Mouse (Mus musculus): ENCODE measurements around the gene Sfxn2. TPM values are rescaled to one million over a fixed set of nuclear protein-coding genes. Genes with fewer than 3 reads are reported as not detected.

Sfxn2 gene
- polyA plus RNA-seq, 1 experiment from 2014 or later = 11.4 TPM

DNA sequence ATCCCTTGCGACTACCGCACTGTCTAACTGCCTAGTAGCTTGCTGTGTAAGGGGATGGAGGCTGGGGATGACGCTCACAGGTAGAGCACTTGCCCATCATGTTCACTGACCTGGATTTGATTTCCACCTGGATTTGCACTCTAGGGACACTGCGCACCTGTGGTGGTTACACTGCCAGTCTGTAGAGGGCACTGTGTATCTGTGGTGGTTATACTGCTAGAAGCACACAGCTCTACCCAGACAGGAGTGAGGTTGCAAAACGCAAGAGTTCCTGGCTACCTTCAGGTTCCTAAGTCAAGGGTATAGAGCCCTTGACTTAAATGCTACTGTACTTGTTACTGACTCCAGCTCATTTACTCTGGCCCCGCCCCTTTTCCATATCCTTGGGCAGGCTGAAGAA is 35.0 kb upstream of the Sfxn2 start:
- H3K27ac ChIP-seq (ENCODE audit: low read length) = no peak overlapping the region
- 0 out of 2 replicates have a peak, but pooled peaks cover 4% of the 10 kb centered on the region for H3K9me3 ChIP-seq (replicated peaks; ENCODE audit: control insufficient read depth, low read length)
- H3K9ac ChIP-seq (ENCODE audit: low read length) = no peak overlapping the region
- 89% methylated on average over 6 of the region's 6 CpGs for WGBS
- H3K4me1 ChIP-seq (ENCODE audit: control insufficient read depth, insufficient read depth, low read length) = peaks cover under 1% of the 10 kb centered on the region
- no peak overlapping the region for H3K4me3 ChIP-seq (ENCODE audit: low read length)
- no peaks in the 10 kb centered on the region for H3K27me3 ChIP-seq (ENCODE audit: control insufficient read depth, insufficient read depth, low read length)
- ATAC-seq (replicated peaks; ENCODE audit: extremely low read depth, insufficient read depth, low FRiP score) = no peak
- peaks cover 14% of the 10 kb centered on the region for H3K36me3 ChIP-seq (ENCODE audit: control insufficient read depth, insufficient read depth)
- no peak overlapping the region for H3K4me2 ChIP-seq (ENCODE audit: low read depth, low read length)

DNA sequence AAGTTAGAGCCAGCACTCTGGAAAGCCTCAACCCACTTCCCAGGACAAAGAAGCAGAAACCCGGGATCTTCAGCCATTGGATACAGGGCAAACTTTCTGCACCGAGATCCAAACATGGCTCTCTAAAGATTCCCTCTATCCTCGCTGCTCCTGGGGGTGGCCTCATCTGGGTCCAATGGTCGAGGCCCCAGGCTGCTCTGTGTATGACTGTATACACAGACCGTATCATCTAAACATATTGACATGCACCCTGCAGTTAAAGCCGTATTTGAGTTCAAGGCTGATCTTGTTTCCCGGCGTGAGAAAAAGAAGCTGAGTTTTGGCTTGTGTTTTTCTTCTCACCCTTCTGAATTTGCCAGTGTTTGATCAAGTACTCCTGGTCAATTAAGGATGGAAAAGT is 30.4 kb upstream of the Sfxn2 start:
- Histone ChIP-seq H3K4me2 (ENCODE audit: low read depth, low read length) (no peak overlapping the region), H3K9me3 (replicated peaks; ENCODE audit: control insufficient read depth, low read length) (0 out of 2 replicates have a peak, but pooled peaks cover 4% of the 10 kb centered on the region)

DNA sequence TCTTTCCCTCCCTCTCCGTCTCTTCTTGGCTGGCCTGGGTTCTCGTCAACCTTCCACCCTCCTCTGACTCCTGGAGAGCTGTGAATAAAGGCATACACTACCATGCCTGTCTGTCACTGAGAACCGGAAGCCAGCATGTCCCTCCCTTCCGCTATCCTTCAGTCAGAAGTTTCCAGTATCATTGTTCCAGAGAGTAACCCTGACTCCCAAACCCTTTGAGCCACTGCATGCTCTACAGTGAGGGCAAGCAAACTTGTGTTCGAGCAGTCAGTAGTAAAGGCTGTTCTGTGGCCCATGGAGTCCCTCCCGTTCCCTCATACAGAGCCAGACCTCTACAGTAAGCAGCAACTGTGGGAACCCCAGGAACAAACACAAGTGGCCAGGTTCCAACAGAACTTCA is 25.6 kb upstream of the Sfxn2 start:
- Histone ChIP-seq H3K27ac (ENCODE audit: low read length) (peak overlapping the region; percentile 28; the same call in 1 of the 2 replicates), H3K4me2 (ENCODE audit: low read depth, low read length) (no peak overlapping the region), H3K4me1 (ENCODE audit: control insufficient read depth, insufficient read depth, low read length) (no peaks in the 10 kb centered on the region), H3K9me3 (replicated peaks; ENCODE audit: control insufficient read depth, low read length) (no peaks in the 10 kb centered on the region), H3K36me3 (ENCODE audit: control insufficient read depth, insufficient read depth) (peaks cover 13% of the 10 kb centered on the region), H3K4me3 (ENCODE audit: low read length) (no peak overlapping the region), H3K27me3 (ENCODE audit: control insufficient read depth, insufficient read depth, low read length) (no peaks in the 10 kb centered on the region), H3K9ac (ENCODE audit: low read length) (no peak overlapping the region)
- WGBS = 63% methylated on average over 6 of the region's 6 CpGs
- 0 out of 2 replicates have a peak, but pooled peaks have one; percentile 37 for ATAC-seq (replicated peaks; ENCODE audit: extremely low read depth, insufficient read depth, low FRiP score)

More for the DNA sequence above, 30.4 kb upstream of the Sfxn2 start:
- Histone ChIP-seq H3K36me3 (ENCODE audit: control insufficient read depth, insufficient read depth) (peaks cover 18% of the 10 kb centered on the region), H3K27me3 (ENCODE audit: control insufficient read depth, insufficient read depth, low read length) (no peaks in the 10 kb centered on the region), H3K4me1 (ENCODE audit: control insufficient read depth, insufficient read depth, low read length) (no peaks in the 10 kb centered on the region), H3K27ac (ENCODE audit: low read length) (no peak overlapping the region), H3K9ac (ENCODE audit: low read length) (no peak overlapping the region), H3K4me3 (ENCODE audit: low read length) (no peak overlapping the region)
- 85% methylated on average over 8 of the region's 8 CpGs for WGBS
- ATAC-seq (replicated peaks; ENCODE audit: extremely low read depth, insufficient read depth, low FRiP score) = no peak

DNA sequence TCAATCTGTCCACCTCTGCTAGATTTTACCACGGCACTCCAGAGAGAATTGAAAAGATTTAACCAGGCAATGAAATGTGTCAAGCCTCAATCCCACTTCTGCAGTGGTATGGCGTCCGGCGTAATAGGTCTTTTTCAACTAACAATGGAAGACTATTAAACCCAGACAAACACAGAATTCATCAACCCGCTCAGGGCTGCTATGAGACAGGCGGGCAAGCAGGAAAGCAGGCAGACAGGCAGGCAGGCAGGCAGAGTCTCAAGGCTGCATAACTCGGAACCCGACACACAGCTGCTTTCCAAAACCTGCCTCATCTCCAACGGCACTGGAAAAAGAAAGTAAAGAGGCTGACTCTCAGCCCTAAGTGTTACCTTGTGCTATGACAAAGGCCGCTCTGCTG is 25.1 kb upstream of the Sfxn2 start:
- 84% methylated on average over 10 of the region's 10 CpGs for WGBS
- Histone ChIP-seq H3K9me3 (replicated peaks; ENCODE audit: control insufficient read depth, low read length) (no peaks in the 10 kb centered on the region), H3K27ac (ENCODE audit: low read length) (no peak overlapping the region), H3K4me1 (ENCODE audit: control insufficient read depth, insufficient read depth, low read length) (no peaks in the 10 kb centered on the region), H3K27me3 (ENCODE audit: control insufficient read depth, insufficient read depth, low read length) (no peaks in the 10 kb centered on the region), H3K9ac (ENCODE audit: low read length) (no peak overlapping the region), H3K4me2 (ENCODE audit: low read depth, low read length) (no peak overlapping the region), H3K36me3 (ENCODE audit: control insufficient read depth, insufficient read depth) (peaks cover 11% of the 10 kb centered on the region), H3K4me3 (ENCODE audit: low read length) (no peak overlapping the region)
- no peak for ATAC-seq (replicated peaks; ENCODE audit: extremely low read depth, insufficient read depth, low FRiP score)

DNA sequence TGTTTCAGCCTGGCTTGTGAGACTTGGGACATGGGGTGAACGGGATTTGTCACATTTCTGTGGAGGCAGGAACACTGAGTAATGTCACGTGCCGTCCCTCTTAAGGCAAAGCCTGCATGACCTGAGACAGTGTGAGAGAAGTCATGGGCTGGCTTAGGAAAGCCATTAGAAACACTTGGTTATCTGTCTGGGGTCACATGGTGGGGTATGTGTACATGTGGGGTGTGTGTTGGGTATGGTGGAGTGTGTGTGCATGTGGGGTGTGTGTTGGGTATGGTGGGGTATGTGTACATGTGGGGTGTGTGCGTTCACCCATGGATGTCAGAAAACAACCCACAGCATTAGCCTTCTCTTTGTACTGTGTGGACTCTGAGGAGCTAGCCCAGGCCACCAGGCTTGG is 22.8 kb upstream of the Sfxn2 start:
- no peak overlapping the region for H3K9ac ChIP-seq (ENCODE audit: low read length)
- H3K4me1 ChIP-seq (ENCODE audit: control insufficient read depth, insufficient read depth, low read length) = peaks cover 7% of the 10 kb centered on the region
- H3K27ac ChIP-seq (ENCODE audit: low read length) = no peak overlapping the region
- no peak overlapping the region for H3K4me2 ChIP-seq (ENCODE audit: low read depth, low read length)
- no peaks in the 10 kb centered on the region for H3K9me3 ChIP-seq (replicated peaks; ENCODE audit: control insufficient read depth, low read length)
- H3K4me3 ChIP-seq (ENCODE audit: low read length) = no peak overlapping the region
- peaks cover 9% of the 10 kb centered on the region for H3K36me3 ChIP-seq (ENCODE audit: control insufficient read depth, insufficient read depth)
- 87% methylated on average over 4 of the region's 4 CpGs for WGBS
- ATAC-seq (replicated peaks; ENCODE audit: extremely low read depth, insufficient read depth, low FRiP score) = no peak
- no peaks in the 10 kb centered on the region for H3K27me3 ChIP-seq (ENCODE audit: control insufficient read depth, insufficient read depth, low read length)

DNA sequence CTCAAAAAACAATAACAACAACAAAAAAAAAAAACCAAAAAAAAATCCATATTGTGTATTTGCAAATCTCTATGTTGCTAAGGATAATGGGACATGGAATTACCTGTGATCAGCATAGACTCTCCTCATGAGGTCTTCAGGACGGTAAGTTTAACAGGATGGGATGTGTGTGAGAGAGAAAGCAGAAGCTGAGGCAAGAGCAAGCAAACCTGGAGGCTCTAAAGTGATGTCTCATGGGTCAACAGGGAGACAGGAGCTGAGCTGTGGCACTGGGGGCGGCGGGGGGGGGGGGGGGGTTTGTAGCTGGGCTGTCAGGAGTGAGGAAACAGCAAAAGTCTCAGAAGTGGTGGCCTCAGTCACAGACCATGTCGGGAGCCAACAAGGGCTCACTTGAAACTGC is 20.7 kb upstream of the Sfxn2 start:
- Histone ChIP-seq H3K36me3 (ENCODE audit: control insufficient read depth, insufficient read depth) (peaks cover 13% of the 10 kb centered on the region), H3K4me3 (ENCODE audit: low read length) (no peak overlapping the region), H3K4me2 (ENCODE audit: low read depth, low read length) (no peak overlapping the region), H3K4me1 (ENCODE audit: control insufficient read depth, insufficient read depth, low read length) (peaks cover 7% of the 10 kb centered on the region), H3K27me3 (ENCODE audit: control insufficient read depth, insufficient read depth, low read length) (no peaks in the 10 kb centered on the region), H3K9ac (ENCODE audit: low read length) (no peak overlapping the region), H3K27ac (ENCODE audit: low read length) (no peak overlapping the region), H3K9me3 (replicated peaks; ENCODE audit: control insufficient read depth, low read length) (no peaks in the 10 kb centered on the region)
- WGBS = 76% methylated on average over 3 of the region's 4 CpGs
- ATAC-seq (replicated peaks; ENCODE audit: extremely low read depth, insufficient read depth, low FRiP score) = no peak

DNA sequence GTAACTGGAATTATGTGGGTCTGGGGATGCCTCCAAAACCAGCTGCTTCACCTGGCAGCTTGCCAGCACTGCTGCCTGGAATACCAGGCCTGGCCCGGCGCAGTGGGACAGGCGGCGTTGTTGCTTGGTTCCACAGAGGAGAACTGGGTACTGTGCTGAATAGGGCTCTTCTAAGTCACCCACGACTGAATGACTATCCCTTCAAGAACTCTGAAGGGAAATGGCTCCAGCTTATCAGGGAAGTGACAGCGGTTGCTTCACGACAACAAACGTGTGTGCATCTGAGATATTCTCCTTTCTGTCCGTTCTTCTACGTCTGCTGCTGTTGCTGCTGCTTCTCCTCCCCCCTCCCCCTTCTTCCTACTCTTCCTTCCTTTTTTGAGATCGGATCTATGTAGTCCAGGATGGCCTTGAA is 19.6 kb upstream of the Sfxn2 start:
- no peak overlapping the region for H3K27ac ChIP-seq (ENCODE audit: low read length)
- H3K9me3 ChIP-seq (replicated peaks; ENCODE audit: control insufficient read depth, low read length) = no peaks in the 10 kb centered on the region
- ATAC-seq (replicated peaks; ENCODE audit: extremely low read depth, insufficient read depth, low FRiP score) = peak; percentile 72
- peaks cover 16% of the 10 kb centered on the region for H3K36me3 ChIP-seq (ENCODE audit: control insufficient read depth, insufficient read depth)
- no peak overlapping the region for H3K4me2 ChIP-seq (ENCODE audit: low read depth, low read length)
- no peak overlapping the region for H3K4me3 ChIP-seq (ENCODE audit: low read length)
- peaks cover 7% of the 10 kb centered on the region for H3K4me1 ChIP-seq (ENCODE audit: control insufficient read depth, insufficient read depth, low read length)
- no peak overlapping the region for H3K9ac ChIP-seq (ENCODE audit: low read length)
- WGBS = 31% methylated on average over 11 of the region's 11 CpGs
- H3K27me3 ChIP-seq (ENCODE audit: control insufficient read depth, insufficient read depth, low read length) = no peaks in the 10 kb centered on the region

DNA sequence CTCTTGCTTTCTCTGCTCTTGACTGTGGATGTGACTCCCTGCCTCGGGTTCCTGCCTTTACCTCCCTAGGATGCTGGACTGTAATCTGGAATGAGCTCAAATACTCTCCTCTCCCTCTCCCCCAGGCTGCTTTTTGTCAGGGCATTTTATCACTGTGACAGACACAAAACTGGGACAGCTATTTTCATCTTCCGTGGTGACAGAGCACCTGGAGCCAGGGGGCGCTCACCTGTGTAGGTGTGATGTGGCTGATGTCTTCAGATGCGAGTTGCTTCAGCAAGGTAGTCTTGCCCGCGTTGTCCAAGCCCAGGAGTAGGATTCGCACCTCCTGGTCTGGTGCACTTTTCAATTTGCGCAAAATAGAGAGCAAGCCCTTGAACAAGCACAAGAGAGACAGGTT is 15.2 kb upstream of the Sfxn2 start:
- Histone ChIP-seq H3K27me3 (ENCODE audit: control insufficient read depth, insufficient read depth, low read length) (no peaks in the 10 kb centered on the region), H3K4me3 (ENCODE audit: low read length) (no peak overlapping the region), H3K27ac (ENCODE audit: low read length) (no peak overlapping the region), H3K9me3 (replicated peaks; ENCODE audit: control insufficient read depth, low read length) (no peaks in the 10 kb centered on the region), H3K4me2 (ENCODE audit: low read depth, low read length) (no peak overlapping the region), H3K9ac (ENCODE audit: low read length) (no peak overlapping the region), H3K4me1 (ENCODE audit: control insufficient read depth, insufficient read depth, low read length) (peaks cover 16% of the 10 kb centered on the region), H3K36me3 (ENCODE audit: control insufficient read depth, insufficient read depth) (peaks cover 11% of the 10 kb centered on the region)
- ATAC-seq (replicated peaks; ENCODE audit: extremely low read depth, insufficient read depth, low FRiP score) = no peak
- WGBS = 69% methylated on average over 8 of the region's 8 CpGs

DNA sequence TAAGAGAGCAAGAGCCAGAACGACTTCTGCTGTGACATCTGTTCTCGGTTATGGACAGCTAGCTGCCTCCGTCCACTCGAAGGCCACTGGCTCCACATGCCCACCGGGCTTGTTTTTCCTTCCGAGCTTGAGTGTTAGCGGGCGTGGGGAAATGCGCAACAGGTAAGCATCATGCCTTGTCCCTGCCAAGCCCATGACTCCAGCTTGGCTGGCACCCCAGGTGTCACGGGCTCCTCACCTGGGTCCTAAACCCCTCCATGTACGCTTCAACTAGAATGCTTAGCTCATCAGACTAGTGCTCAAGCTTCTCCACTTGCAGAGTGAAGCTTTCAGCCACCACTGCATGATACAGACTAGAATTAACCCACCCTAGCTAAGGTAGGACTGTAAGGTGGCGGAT is 14.5 kb upstream of the Sfxn2 start:
- H3K9ac ChIP-seq (ENCODE audit: low read length) = no peak overlapping the region
- no peaks in the 10 kb centered on the region for H3K27me3 ChIP-seq (ENCODE audit: control insufficient read depth, insufficient read depth, low read length)
- H3K4me3 ChIP-seq (ENCODE audit: low read length) = no peak overlapping the region
- H3K9me3 ChIP-seq (replicated peaks; ENCODE audit: control insufficient read depth, low read length) = no peaks in the 10 kb centered on the region
- H3K4me2 ChIP-seq (ENCODE audit: low read depth, low read length) = no peak overlapping the region
- peaks cover 16% of the 10 kb centered on the region for H3K4me1 ChIP-seq (ENCODE audit: control insufficient read depth, insufficient read depth, low read length)
- no peak overlapping the region for H3K27ac ChIP-seq (ENCODE audit: low read length)
- H3K36me3 ChIP-seq (ENCODE audit: control insufficient read depth, insufficient read depth) = peaks cover 11% of the 10 kb centered on the region
- no peak for ATAC-seq (replicated peaks; ENCODE audit: extremely low read depth, insufficient read depth, low FRiP score)
- 75% methylated on average over 12 of the region's 12 CpGs for WGBS

Measured in heart, embryonic 16.5 days (tissue).